Mouse (Mus musculus): ENCODE data around the gene Mfsd6l.

The Mfsd6l gene

GRCm38 (mm10) chr11:68555918-68556584 is at the start of gene Mfsd6l:
Gene Mfsd6l, plus strand, starts transcription at chr11:68556186.
- DNase-seq (ENCODE audit: extremely low spot score, low spot score) = no peak

- no peak for DNase-seq (ENCODE audit: extremely low spot score, low spot score)
These were observed 48.7 kb upstream of the Mfsd6l start for GRCm38 (mm10) chr11:68507246-68507645.

- DNase-seq (ENCODE audit: extremely low spot score, low spot score) = no peak
These were observed 47.4 kb upstream of the Mfsd6l start for GRCm38 (mm10) chr11:68508619-68509018.

GRCm38 (mm10) chr11:68509194-68509593 is 46.8 kb upstream of the Mfsd6l start:
- no peak for DNase-seq (ENCODE audit: extremely low spot score, low spot score)

- DNase-seq (ENCODE audit: extremely low spot score, low spot score) = no peak
These were observed 42.0 kb upstream of the Mfsd6l start for GRCm38 (mm10) chr11:68513969-68514368.

GRCm38 (mm10) chr11:68519362-68519761 is 36.6 kb upstream of the Mfsd6l start:
- DNase-seq (ENCODE audit: extremely low spot score, low spot score) = no peak

- no peak for DNase-seq (ENCODE audit: extremely low spot score, low spot score)
These were observed 36.2 kb upstream of the Mfsd6l start for GRCm38 (mm10) chr11:68519815-68520214.

- DNase-seq (ENCODE audit: extremely low spot score, low spot score) = no peak
These were observed 35.5 kb upstream of the Mfsd6l start for GRCm38 (mm10) chr11:68520439-68520838.

- DNase-seq (ENCODE audit: extremely low spot score, low spot score) = no peak
These were observed 34.6 kb upstream of the Mfsd6l start for GRCm38 (mm10) chr11:68521352-68521751.

GRCm38 (mm10) chr11:68526441-68526840 is 29.5 kb upstream of the Mfsd6l start:
- DNase-seq (ENCODE audit: extremely low spot score, low spot score) = no peak

GRCm38 (mm10) chr11:68531066-68531806 is 24.8 kb upstream of the Mfsd6l start:
- DNase-seq (ENCODE audit: extremely low spot score, low spot score) = no peak

- DNase-seq (ENCODE audit: extremely low spot score, low spot score) = no peak
These were observed 23.9 kb upstream of the Mfsd6l start for GRCm38 (mm10) chr11:68531941-68532535.

- DNase-seq (ENCODE audit: extremely low spot score, low spot score) = no peak
These were observed 23.2 kb upstream of the Mfsd6l start for GRCm38 (mm10) chr11:68532773-68533172.

GRCm38 (mm10) chr11:68533971-68534475 is 22.0 kb upstream of the Mfsd6l start:
- DNase-seq (ENCODE audit: extremely low spot score, low spot score) = no peak

- DNase-seq (ENCODE audit: extremely low spot score, low spot score) = no peak
These were observed 20.0 kb upstream of the Mfsd6l start for GRCm38 (mm10) chr11:68536026-68536425.

GRCm38 (mm10) chr11:68536465-68536864 is 19.5 kb upstream of the Mfsd6l start:
- DNase-seq (ENCODE audit: extremely low spot score, low spot score) = no peak

- DNase-seq (ENCODE audit: extremely low spot score, low spot score) = no peak
These were observed 16.4 kb upstream of the Mfsd6l start for GRCm38 (mm10) chr11:68539621-68540020.

- DNase-seq (ENCODE audit: extremely low spot score, low spot score) = peak; percentile 40
These were observed 11.4 kb upstream of the Mfsd6l start for GRCm38 (mm10) chr11:68544554-68544953.

GRCm38 (mm10) chr11:68545172-68545571 is 10.8 kb upstream of the Mfsd6l start:
- DNase-seq (ENCODE audit: extremely low spot score, low spot score) = no peak

GRCm38 (mm10) chr11:68545682-68546222 is 10.2 kb upstream of the Mfsd6l start:
- DNase-seq (ENCODE audit: extremely low spot score, low spot score) = no peak

- no peak for DNase-seq (ENCODE audit: extremely low spot score, low spot score)
These were observed 8.5 kb upstream of the Mfsd6l start for GRCm38 (mm10) chr11:68547484-68547883.

GRCm38 (mm10) chr11:68549597-68549996 is 6.4 kb upstream of the Mfsd6l start:
- DNase-seq (ENCODE audit: extremely low spot score, low spot score) = no peak

Measured in neural tube, embryonic 10.5 days (tissue).